Mouse (Mus musculus) kidney, adult 10 weeks (tissue): Measurements from ENCODE around the gene Gm2016. TPM values are rescaled to one million over a fixed set of nuclear protein-coding genes. Genes with fewer than 3 reads are reported as not detected.

Experiments
- polyA plus RNA-seq: library from polyadenylated mRNA; stranded (reverse); fragments of 350-450 nt; fragmentation: Illumina TruSeq; extraction: RNeasy Lipid Tissue Mini Kit (QIAGEN cat#74804); gene quantifications from one replicate; pipeline ENCODE4 v1.2.3, GENCODE M21; 2014; ENCODE audit warnings: low read depth, low replicate concordance

Gm2016 gene
- polyA plus RNA-seq, result not detected

GRCm38 (mm10) chr12:87873772-87874171 lies at the start of gene Gm2016:
Gene Gm2016 (plus strand): TSS chr12:87874072.

GRCm38 (mm10) chr12:87842239-87842638 lies 31.6 kb upstream of the Gm2016 start, which contains the start of gene Gm2001:
Gene Gm2001 (minus strand): TSS chr12:87842339.

GRCm38 (mm10) chr12:87895070-87895469 lies 21.2 kb downstream of the Gm2016 start, which contains the start of gene Gm2022:
Gene Gm2022 (plus strand): TSS chr12:87895370.

GRCm38 (mm10) chr12:87919721-87920120 lies 45.8 kb downstream of the Gm2016 start, which contains the start of gene Gm2035:
Gene Gm2035 (minus strand): TSS chr12:87919857.

Other genes with a start within 250 kb of the Gm2016 start
- gene Gm16381, start 229.5 kb upstream of the Gm2016 start, polyA plus RNA-seq, result not detected
- not detected for gene Gm21319, start 98.3 kb upstream of the Gm2016 start, polyA plus RNA-seq
- gene Gm21936, start 78.6 kb upstream of the Gm2016 start, polyA plus RNA-seq, result not detected
- gene BB287469, start 57.5 kb upstream of the Gm2016 start, polyA plus RNA-seq, result not detected
- not detected for gene Gm2001, start 31.7 kb upstream of the Gm2016 start, polyA plus RNA-seq
- not detected for gene Gm2022, start 21.3 kb downstream of the Gm2016 start, polyA plus RNA-seq
- gene Gm2035, start 45.8 kb downstream of the Gm2016 start, polyA plus RNA-seq, result not detected
- not detected for gene Gm2042, start 80.0 kb downstream of the Gm2016 start, polyA plus RNA-seq
- not detected for gene Gm2075, start 137.8 kb downstream of the Gm2016 start, polyA plus RNA-seq
- gene Gm6803, start 144.7 kb downstream of the Gm2016 start, polyA plus RNA-seq, result not detected
- not detected for gene Gm2056, start 152.9 kb downstream of the Gm2016 start, polyA plus RNA-seq
- gene Gm16368, start 209.6 kb downstream of the Gm2016 start, polyA plus RNA-seq, result not detected